Comparison of ENCODE assay signal across 8 mouse cellular contexts in the genomic region with DNA sequence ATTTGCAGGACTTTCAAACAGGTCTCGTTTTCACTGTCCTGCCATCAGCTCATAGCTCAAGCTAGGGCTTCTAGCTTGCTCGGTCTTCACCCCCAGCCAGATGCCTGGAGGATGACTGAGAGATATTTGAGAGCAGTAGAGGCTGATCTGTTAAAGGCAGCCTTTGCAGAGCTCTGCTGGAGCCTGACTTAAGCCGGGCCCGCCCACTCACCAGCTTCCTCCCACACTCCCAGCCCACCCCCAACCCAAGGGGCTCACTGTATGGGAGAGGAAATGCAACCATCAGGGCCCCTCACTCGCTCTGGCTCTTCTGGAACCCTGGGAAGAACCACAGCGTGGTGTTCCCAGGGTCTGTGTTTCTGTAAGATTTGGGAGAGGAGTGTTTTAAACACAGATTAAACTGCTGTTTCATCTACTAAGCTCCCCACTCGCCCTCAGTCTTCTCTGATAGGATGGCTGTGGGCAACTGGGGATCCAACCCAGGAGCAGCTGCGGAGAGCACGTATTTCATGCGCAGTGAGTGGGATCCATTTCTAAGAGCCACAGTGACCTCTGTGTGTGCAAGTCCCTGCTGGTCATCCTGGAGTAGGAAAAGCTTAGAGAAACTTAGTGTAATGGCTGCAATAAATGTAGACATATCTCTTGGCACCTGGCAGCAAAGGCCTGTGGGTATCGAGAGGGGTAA.
A peak's percentile ranks its signal among the peaks of the same experiment; 100 is the strongest.
DNase-seq lines count a peak whose midpoint lies in the region; ATAC-seq lines count a peak whose summit lies in the region.

No protein-coding gene starts in this region.

- peak; percentile 73 for ATAC-seq in hindbrain, embryonic 11.5 days (ENCODE audit: low FRiP score)
- no peak for ATAC-seq in hindbrain, embryonic 14.5 days (ENCODE audit: low FRiP score)
- ATAC-seq in limb, embryonic 12.5 days (ENCODE audit: insufficient number of reproducible peaks, insufficient read depth, low FRiP score, low TSS enrichment, low read depth): peak; percentile 81
- no peak for ATAC-seq in megakaryocyte-erythroid progenitor cell, adult 5-6 weeks (replicated peaks; ENCODE audit: low FRiP score, low TSS enrichment, poor library complexity, severe bottlenecking)

- H3K4me3 ChIP-seq in hindbrain, embryonic 11.5 days (ENCODE audit: low read depth, low read length): no peak overlapping the region
- H3K4me3 ChIP-seq in hindbrain, embryonic 14.5 days (replicated peaks; ENCODE audit: low read length): no peak overlapping the region
- 0 out of 2 replicates have a peak overlapping the region, but pooled peaks have one; percentile 6 for H3K4me3 ChIP-seq in limb, embryonic 12.5 days (replicated peaks)

- H3K4me1 ChIP-seq in hindbrain, embryonic 11.5 days (replicated peaks; ENCODE audit: control insufficient read depth, insufficient read depth, low read length): no peaks in the 10 kb centered on the region; the same call in 1 of the 2 replicates
- peaks cover 10% of the 10 kb centered on the region; the same call in 1 of the 2 replicates for H3K4me1 ChIP-seq in hindbrain, embryonic 14.5 days (replicated peaks; ENCODE audit: control insufficient read depth, insufficient read depth, low read length)
- peaks cover 51% of the 10 kb centered on the region for H3K4me1 ChIP-seq in limb, embryonic 12.5 days (replicated peaks)

- DNase-seq in hindbrain, embryonic 11.5 days (ENCODE audit: low spot score): peak; percentile 26
- no peak for DNase-seq in hindbrain, embryonic 14.5 days (ENCODE audit: low spot score)
- DNase-seq in embryo, embryonic 11.5 days (ENCODE audit: low read depth, low spot score): peak; percentile 23
- DNase-seq in retina, postnatal 1 day: peak; percentile 21
- no peak for DNase-seq in right cerebral cortex, adult 18-20 months
- DNase-seq in adrenal gland, adult 18-20 months (ENCODE audit: low spot score in 2 of 2): no peak

- no peak overlapping the region for H3K4me2 ChIP-seq in hindbrain, embryonic 11.5 days (replicated peaks; ENCODE audit: low read depth, low read length)
- no peak overlapping the region for H3K4me2 ChIP-seq in hindbrain, embryonic 14.5 days (replicated peaks)
- peak overlapping the region; percentile 40 for H3K4me2 ChIP-seq in limb, embryonic 12.5 days

- H3K9ac ChIP-seq in hindbrain, embryonic 11.5 days (ENCODE audit: low read depth, low read length): no peak overlapping the region
- H3K9ac ChIP-seq in hindbrain, embryonic 14.5 days: no peak overlapping the region
- no peak overlapping the region for H3K9ac ChIP-seq in limb, embryonic 12.5 days (replicated peaks)

- no peaks in the 10 kb centered on the region for H3K9me3 ChIP-seq in hindbrain, embryonic 11.5 days (ENCODE audit: control insufficient read depth, low read length)
- no peaks in the 10 kb centered on the region for H3K9me3 ChIP-seq in hindbrain, embryonic 14.5 days (ENCODE audit: control insufficient read depth, low read length)
- H3K9me3 ChIP-seq in limb, embryonic 12.5 days: no peaks in the 10 kb centered on the region

- 38% methylated on average over 11 of the region's 11 CpGs for WGBS in hindbrain, embryonic 11.5 days
- 43% methylated on average over 11 of the region's 11 CpGs for WGBS in hindbrain, embryonic 14.5 days
- WGBS in limb, embryonic 12.5 days: 22% methylated on average over 11 of the region's 11 CpGs

- no peak overlapping the region for H3K27ac ChIP-seq in hindbrain, embryonic 11.5 days (ENCODE audit: low read depth, low read length)
- no peak overlapping the region for H3K27ac ChIP-seq in hindbrain, embryonic 14.5 days
- H3K27ac ChIP-seq in limb, embryonic 12.5 days: peak overlapping the region; percentile 78

- no peaks in the 10 kb centered on the region for H3K27me3 ChIP-seq in hindbrain, embryonic 11.5 days (ENCODE audit: control insufficient read depth, insufficient read depth, low read length)
- no peaks in the 10 kb centered on the region for H3K27me3 ChIP-seq in hindbrain, embryonic 14.5 days (ENCODE audit: control insufficient read depth, insufficient read depth, low read length)
- H3K27me3 ChIP-seq in limb, embryonic 12.5 days: no peaks in the 10 kb centered on the region

- no peaks in the 10 kb centered on the region for H3K36me3 ChIP-seq in hindbrain, embryonic 11.5 days (ENCODE audit: control insufficient read depth, insufficient read depth, low read length)
- H3K36me3 ChIP-seq in hindbrain, embryonic 14.5 days (replicated peaks; ENCODE audit: control insufficient read depth, insufficient read depth): no peaks in the 10 kb centered on the region
- H3K36me3 ChIP-seq in limb, embryonic 12.5 days: no peaks in the 10 kb centered on the region

Comparison
In these comparisons a context has a peak if more than half of its experiments do, and no peak if none do; other contexts are left out.
1. ATAC-seq: peak in hindbrain, embryonic 11.5 days (single experiment) and limb, embryonic 12.5 days (single experiment); none in hindbrain, embryonic 14.5 days (single experiment) and megakaryocyte-erythroid progenitor cell, adult 5-6 weeks (single experiment).
2. DNase-seq: peak in hindbrain, embryonic 11.5 days (single experiment), embryo, embryonic 11.5 days (single experiment) and retina, postnatal 1 day (single experiment); none in hindbrain, embryonic 14.5 days (single experiment), right cerebral cortex, adult 18-20 months (single experiment) and adrenal gland, adult 18-20 months (0 of 2).